Mouse (Mus musculus) C2C12 (cell line): ENCODE measurements at regions not wholly inside any gene's neighbourhood (a gene's known extent, or its start where the extent isn't known, plus 50 kb on each side); places are given as distances from the start of the nearest gene placed in this dataset.

ENCODE experiments used
- H3K27me3 ChIP-seq: one replicate; pipeline ENCODE4 v1.6.1; 2011; ENCODE audit not compliant: control insufficient read depth, insufficient read depth, insufficient read length
- H3K36me3 ChIP-seq: one replicate; pipeline ENCODE4 v1.6.1; 2011; ENCODE audit not compliant: control insufficient read depth, insufficient read depth
- H3K4me3 ChIP-seq: one replicate; pipeline ENCODE4 v1.5.1; 2011; ENCODE audit warnings: mild to moderate bottlenecking, control low read depth; ENCODE audit not compliant: poor library complexity, insufficient read depth, severe bottlenecking
- H3K79me2 ChIP-seq: one replicate; pipeline ENCODE4 v1.6.1; 2011; ENCODE audit not compliant: control insufficient read depth, insufficient read depth
- H3K79me3 ChIP-seq: one replicate; pipeline ENCODE4 v1.6.1; 2011; ENCODE audit warnings: low read depth, control low read depth
- H3ac ChIP-seq: one replicate; pipeline ENCODE3; 2011; ENCODE audit warnings: low read depth; ENCODE audit not compliant: control insufficient read depth, insufficient read length
- CEBPB ChIP-seq: IDR thresholded peaks from one replicate; pipeline ENCODE4 v1.6.1; 2011; ENCODE audit warnings: low read depth, mild to moderate bottlenecking, control low read depth, moderate library complexity
- CTCF ChIP-seq: IDR thresholded peaks from one replicate; pipeline ENCODE4 v1.5.1; 2011; ENCODE audit not compliant: control insufficient read depth, insufficient read depth, insufficient read length
- FOSL1 ChIP-seq: IDR thresholded peaks from one replicate; pipeline ENCODE4 v1.8.0; 2011; ENCODE audit warnings: mild to moderate bottlenecking, low read length; ENCODE audit not compliant: poor library complexity, insufficient read depth, severe bottlenecking
- MAX ChIP-seq: IDR thresholded peaks from one replicate; pipeline ENCODE4 v1.6.1; 2011; ENCODE audit warnings: mild to moderate bottlenecking, control low read depth
- MYOD1 ChIP-seq: IDR thresholded peaks from one replicate; pipeline ENCODE4 v1.6.1; 2011; ENCODE audit warnings: low read depth; ENCODE audit not compliant: control insufficient read depth, insufficient read length
- MYOG ChIP-seq: IDR thresholded peaks from one replicate; pipeline ENCODE4 v1.6.1; 2011; ENCODE audit not compliant: control insufficient read depth, insufficient read length; ENCODE audit errors: extremely low read depth
- USF1 ChIP-seq: IDR thresholded peaks from one replicate; pipeline ENCODE4 v1.6.1; 2011; ENCODE audit warnings: low read depth, mild to moderate bottlenecking, control low read depth, moderate library complexity

DNA sequence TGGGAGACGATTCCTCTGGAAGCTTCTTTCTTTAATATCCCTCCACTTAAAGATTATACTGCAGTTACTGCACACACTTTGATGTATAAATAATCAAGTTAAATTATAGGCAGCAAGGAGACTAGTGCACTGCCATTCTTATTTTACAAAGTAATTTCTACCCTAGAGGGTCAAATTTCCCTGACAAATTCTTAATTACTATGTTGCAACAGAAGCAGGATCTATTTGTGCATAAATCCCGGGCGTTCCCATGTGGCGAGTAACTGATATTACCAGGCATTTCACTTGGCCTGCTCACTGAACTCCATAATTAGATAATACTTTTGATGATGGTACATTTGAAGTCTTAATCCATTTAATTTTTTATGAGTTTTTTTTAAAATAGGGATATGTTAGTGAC, 222.7 kb downstream of the Rergl start:
- Histone ChIP-seq H3K79me3 (no peaks in the 10 kb centered on the region), H3K27me3 (no peaks in the 10 kb centered on the region), H3ac (no peak overlapping the region), H3K36me3 (no peaks in the 10 kb centered on the region), H3K79me2 (no peaks in the 10 kb centered on the region), H3K4me3 (no peak overlapping the region)
- TF ChIP-seq MYOG, result no peak
- TF ChIP-seq MYOD1, result no peak
- no peak for TF ChIP-seq FOSL1

DNA sequence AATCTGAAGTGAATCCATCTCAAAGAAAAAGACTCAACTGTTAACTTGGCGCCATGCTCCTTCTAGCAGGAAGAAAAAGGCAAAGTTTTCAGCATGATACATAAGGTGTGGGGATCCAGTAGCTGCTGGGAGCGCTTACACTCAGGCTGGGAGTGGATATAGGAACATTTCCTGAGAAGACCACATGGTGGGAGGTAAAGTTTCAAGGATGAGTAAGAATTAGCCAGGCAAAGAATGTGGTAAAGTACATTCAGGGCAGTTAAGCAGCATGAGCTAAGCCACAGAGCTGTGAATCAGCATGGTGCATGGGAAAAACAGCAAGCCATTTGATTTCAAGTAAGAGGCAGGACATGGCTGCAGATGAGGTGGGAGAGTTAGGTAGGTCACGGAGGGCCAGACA, 226.3 kb downstream of the Rergl start:
- Histone ChIP-seq H3K79me2 (no peaks in the 10 kb centered on the region), H3ac (no peak overlapping the region), H3K36me3 (no peaks in the 10 kb centered on the region), H3K27me3 (no peaks in the 10 kb centered on the region), H3K79me3 (no peaks in the 10 kb centered on the region), H3K4me3 (no peak overlapping the region)
- TF ChIP-seq USF1 (no peak), CTCF (no peak), CEBPB (no peak), FOSL1 (no peak), MYOG (no peak), MYOD1 (no peak), MAX (no peak)

DNA sequence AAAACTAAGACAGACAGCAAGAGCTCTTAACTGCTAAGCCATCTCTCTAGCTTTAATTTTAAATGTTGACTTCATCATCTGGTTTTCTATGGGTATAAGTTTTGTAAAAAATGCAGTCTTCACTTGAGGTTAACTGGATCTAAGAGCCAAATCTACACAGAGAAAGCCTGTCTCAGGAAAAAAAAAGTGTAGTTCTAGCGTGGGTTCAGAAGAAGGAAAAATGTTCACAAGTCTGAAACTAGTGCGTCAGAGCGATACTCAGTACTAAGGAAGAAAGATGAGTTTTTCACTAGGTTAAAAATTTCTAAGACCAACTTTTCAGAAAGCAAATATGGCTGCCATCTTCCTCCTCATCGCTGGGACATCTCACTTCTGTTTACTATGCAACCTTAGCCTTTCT, 248.1 kb downstream of the Rergl start:
- TF ChIP-seq MAX (no peak), CEBPB (no peak)
- Histone ChIP-seq H3K36me3 (no peaks in the 10 kb centered on the region), H3K79me3 (no peaks in the 10 kb centered on the region), H3K79me2 (no peaks in the 10 kb centered on the region), H3K4me3 (no peak overlapping the region), H3ac (no peak overlapping the region), H3K27me3 (no peaks in the 10 kb centered on the region)

DNA sequence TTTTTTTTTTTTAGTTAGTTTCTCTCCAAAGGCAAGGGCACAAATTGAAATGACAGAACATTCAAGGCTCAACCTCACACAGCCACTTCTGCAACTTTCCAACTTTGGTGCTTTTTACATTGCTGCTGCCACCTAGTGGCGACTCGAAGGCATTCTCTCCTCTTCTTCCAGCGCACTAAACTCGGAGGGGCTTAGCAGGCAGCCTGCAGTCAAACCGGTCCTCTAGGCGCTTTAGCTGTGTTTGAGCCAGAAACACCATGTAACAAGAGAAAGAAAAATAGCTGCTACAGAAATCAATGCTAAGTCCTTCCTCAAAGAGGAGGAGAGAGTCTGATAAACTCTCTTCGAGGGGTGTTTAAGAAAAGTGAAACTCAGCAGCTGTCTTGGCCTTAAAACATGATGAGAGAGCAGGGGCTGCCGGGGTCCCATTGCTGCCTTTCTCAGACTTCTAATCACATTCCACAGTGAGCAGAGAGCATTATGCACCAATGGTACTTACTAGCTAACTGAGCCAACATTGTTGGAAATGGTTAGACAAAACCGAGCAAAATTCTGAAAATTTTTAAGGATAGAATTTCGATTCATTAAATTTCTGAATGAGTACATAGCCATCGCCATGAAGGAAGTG, 252.7 kb downstream of the Rergl start:
- Histone ChIP-seq H3K79me3 (no peaks in the 10 kb centered on the region), H3K27me3 (no peaks in the 10 kb centered on the region), H3K4me3 (no peak overlapping the region), H3K79me2 (no peaks in the 10 kb centered on the region), H3K36me3 (no peaks in the 10 kb centered on the region), H3ac (no peak overlapping the region)
- TF ChIP-seq MAX (no peak), FOSL1 (no peak), CTCF (peak; percentile 46)

DNA sequence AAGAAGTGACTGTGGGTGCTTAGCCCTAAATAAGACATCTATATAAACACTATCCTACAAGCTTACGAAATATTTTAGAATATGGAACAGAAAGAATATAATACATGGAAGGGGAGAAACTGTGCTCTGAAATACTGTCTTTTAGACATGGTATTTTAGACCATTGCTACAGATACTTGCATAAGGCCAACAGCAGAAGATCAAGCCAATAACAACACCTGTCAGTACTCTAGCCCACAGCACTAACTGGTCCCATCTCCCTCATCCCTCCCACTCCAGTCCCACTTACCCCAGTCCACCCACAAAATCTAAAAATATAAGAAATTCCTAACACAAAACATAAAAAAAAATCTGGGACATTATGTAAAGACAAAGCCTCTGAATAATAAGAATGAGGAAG, 275.6 kb downstream of the Rergl start:
- Histone ChIP-seq H3K79me3 (no peaks in the 10 kb centered on the region), H3ac (no peak overlapping the region), H3K4me3 (no peak overlapping the region), H3K27me3 (no peaks in the 10 kb centered on the region), H3K36me3 (no peaks in the 10 kb centered on the region), H3K79me2 (no peaks in the 10 kb centered on the region)
- TF ChIP-seq CEBPB, result no peak
- TF ChIP-seq MAX, result no peak
- TF ChIP-seq FOSL1, result no peak
- no peak for TF ChIP-seq USF1
- TF ChIP-seq MYOG, result no peak
- no peak for TF ChIP-seq CTCF
- no peak for TF ChIP-seq MYOD1

DNA sequence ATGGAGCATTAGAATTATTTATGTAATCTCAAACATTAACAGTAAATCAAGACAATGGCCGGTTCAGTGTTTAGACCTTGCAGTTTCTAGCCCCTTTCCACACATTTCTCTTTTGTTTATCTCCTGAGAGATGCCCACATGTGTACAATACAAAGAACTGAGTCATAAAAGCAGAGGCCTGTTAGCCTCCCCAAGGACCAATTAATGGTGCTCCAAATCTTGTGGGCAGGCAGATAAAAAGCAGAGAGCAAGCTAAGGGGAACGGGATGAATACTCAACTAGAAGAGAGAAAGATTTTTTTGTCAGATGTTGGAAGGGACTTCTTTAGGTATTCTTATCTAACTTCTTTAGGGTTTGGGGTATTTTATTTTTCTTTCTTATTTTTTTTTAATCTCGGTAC, 287.3 kb downstream of the Rergl start:
- no peak overlapping the region for H3ac ChIP-seq
- no peak overlapping the region for H3K4me3 ChIP-seq
- no peaks in the 10 kb centered on the region for H3K36me3 ChIP-seq
- no peaks in the 10 kb centered on the region for H3K27me3 ChIP-seq
- no peaks in the 10 kb centered on the region for H3K79me3 ChIP-seq
- TF ChIP-seq FOSL1 (no peak), USF1 (no peak), MYOG (no peak), CEBPB (no peak), CTCF (no peak), MAX (no peak), MYOD1 (no peak)
- H3K79me2 ChIP-seq, result no peaks in the 10 kb centered on the region
